Mouse (Mus musculus) embryonic facial prominence, embryonic 10.5 days (tissue): ENCODE measurements at regions not wholly inside any gene's neighbourhood (a gene's known extent, or its start where the extent isn't known, plus 50 kb on each side); places are given as distances from the start of the nearest gene placed in this dataset.
A peak's percentile ranks its signal among the peaks of the same experiment; 100 is the strongest.
"Not testable (repeated sequence)": the region's sequence is repeated elsewhere in the genome, so short reads cannot be mapped to it uniquely, and the experiment has no call there.

Experiments used
- DNase-seq: peaks from one replicate; pipeline ENCODE4 v3.0.0-alpha.2; 2017; ENCODE audit warnings: low spot score
- H3K27ac ChIP-seq: fragments of 300-500 bp; sonication (generic); replicated peaks from 2 replicates; pipeline ENCODE4 v1.5.1; 2016; ENCODE audit warnings: mild to moderate bottlenecking
- H3K27me3 ChIP-seq: fragments of 300-500 bp; sonication (generic); replicated peaks from 2 replicates; pipeline ENCODE4 v1.6.1; 2016; ENCODE audit warnings: low read depth, mild to moderate bottlenecking; ENCODE audit not compliant: poor library complexity, severe bottlenecking
- H3K36me3 ChIP-seq: fragments of 300-500 bp; sonication (generic); replicated peaks from 2 replicates; pipeline ENCODE4 v1.6.1; 2016; ENCODE audit warnings: mild to moderate bottlenecking, moderate library complexity
- H3K4me1 ChIP-seq: fragments of 300-500 bp; sonication (generic); 2 replicates; pipeline ENCODE4 v1.6.1; 2016
- H3K4me3 ChIP-seq: fragments of 300-500 bp; sonication (generic); 2 replicates; pipeline ENCODE4 v1.5.1; 2016; ENCODE audit warnings: mild to moderate bottlenecking, moderate library complexity
- H3K9me3 ChIP-seq: fragments of 300-500 bp; sonication (generic); 2 replicates; pipeline ENCODE4 v1.6.1; 2016; ENCODE audit warnings: mild to moderate bottlenecking
- WGBS: fragments of 180-500 bp; shearing (Covaris S2); methylation state at CpG from one replicate; pipeline ENCODE4 v1.1.7; 2016; 5-methylcytosine and 5-hydroxymethylcytosine counted together

GRCm38 (mm10) chr5:109842186-109842978, 80.8 kb upstream of the Gm15446 start:
- not testable (repeated sequence) for DNase-seq, H3K4me1 ChIP-seq, H3K9me3 ChIP-seq, H3K36me3 ChIP-seq, H3K4me3 ChIP-seq, H3K27me3 ChIP-seq, H3K27ac ChIP-seq
- 88% methylated on average over 7 of the region's 7 CpGs for WGBS

- H3K27me3 ChIP-seq, H3K36me3 ChIP-seq, DNase-seq, H3K9me3 ChIP-seq, H3K4me1 ChIP-seq, H3K27ac ChIP-seq: not testable (repeated sequence)
- 92% methylated on average over 2 of the region's 2 CpGs for WGBS
- peak overlapping the region; percentile 61 for H3K4me3 ChIP-seq
Measured at GRCm38 (mm10) chr5:109844236-109844635, 79.0 kb upstream of the Gm15446 start.

DNA sequence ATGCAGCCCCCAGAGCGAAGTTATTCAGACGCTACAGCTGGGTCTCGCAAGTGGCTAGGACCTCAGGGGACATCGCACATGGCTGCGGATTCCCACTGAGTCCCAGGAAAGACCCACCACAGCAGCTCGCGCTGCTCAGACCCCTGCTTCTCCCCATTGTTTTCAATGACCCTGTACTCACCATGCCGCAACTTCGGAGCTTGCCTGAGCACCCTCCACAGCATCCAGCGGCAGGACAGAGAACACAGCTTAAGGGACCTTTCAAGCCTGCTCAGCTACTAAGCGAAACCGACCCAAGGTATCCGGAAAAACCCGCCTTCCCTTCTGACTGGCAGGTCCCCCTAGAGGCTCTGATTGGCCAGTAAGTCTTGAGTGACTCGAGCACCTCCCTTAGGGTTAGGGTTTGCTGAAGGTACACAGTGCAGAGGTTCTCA, 78.4 kb upstream of the Gm15446 start:
- Histone ChIP-seq H3K27ac (peak overlapping the region; percentile 69), H3K9me3 (0 out of 2 replicates have a peak, but pooled peaks cover 3% of the 10 kb centered on the region), H3K27me3 (no peaks in the 10 kb centered on the region), H3K4me3 (peak overlapping the region; percentile 61), H3K36me3 (no peaks in the 10 kb centered on the region), H3K4me1 (0 out of 2 replicates have a peak, but pooled peaks cover 3% of the 10 kb centered on the region)
- DNase-seq: peak; percentile 46
- WGBS: 13% methylated on average over 15 of the region's 15 CpGs

DNA sequence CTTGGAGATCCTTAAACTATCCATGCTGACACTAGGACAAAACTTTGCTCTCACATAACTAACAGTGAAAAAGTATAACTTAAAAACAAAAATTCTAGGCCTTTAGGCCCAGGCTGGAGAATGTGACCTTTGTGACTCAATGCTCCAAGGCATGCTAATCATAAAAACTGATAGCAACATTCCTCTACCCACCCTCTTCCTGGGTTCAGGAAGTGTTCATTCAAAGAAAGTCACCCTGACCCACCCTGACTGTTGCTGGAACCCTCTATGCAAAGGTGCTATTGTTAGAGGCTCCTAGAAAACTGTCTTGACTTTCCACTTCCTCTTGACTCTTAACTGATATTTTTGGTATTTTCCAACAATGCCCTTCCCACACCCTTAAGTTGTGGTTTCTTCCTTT, 72.0 kb upstream of the Gm15446 start:
- not testable (repeated sequence) for H3K36me3 ChIP-seq, H3K27me3 ChIP-seq, H3K9me3 ChIP-seq, H3K4me3 ChIP-seq, H3K27ac ChIP-seq, DNase-seq, H3K4me1 ChIP-seq

- H3K9me3 ChIP-seq: no peaks in the 10 kb centered on the region
- DNase-seq: no peak
- H3K4me3 ChIP-seq: no peak overlapping the region
- no peaks in the 10 kb centered on the region for H3K36me3 ChIP-seq
- no peaks in the 10 kb centered on the region for H3K4me1 ChIP-seq
- no peaks in the 10 kb centered on the region for H3K27me3 ChIP-seq
- 82% methylated on average over 4 of the region's 4 CpGs for WGBS
- no peak overlapping the region for H3K27ac ChIP-seq
Measured at GRCm38 (mm10) chr5:109860402-109860801, 62.8 kb upstream of the Gm15446 start.

GRCm38 (mm10) chr5:109864517-109864916, 58.7 kb upstream of the Gm15446 start:
- H3K9me3 ChIP-seq, H3K27ac ChIP-seq, H3K4me3 ChIP-seq, H3K4me1 ChIP-seq, H3K27me3 ChIP-seq, H3K36me3 ChIP-seq, DNase-seq: not testable (repeated sequence)

GRCm38 (mm10) chr5:109865628-109866027, 57.6 kb upstream of the Gm15446 start:
- H3K27me3 ChIP-seq: no peaks in the 10 kb centered on the region
- no peak overlapping the region for H3K27ac ChIP-seq
- H3K4me1 ChIP-seq: peaks cover 9% of the 10 kb centered on the region; the same call in 1 of the 2 replicates
- peaks cover 6% of the 10 kb centered on the region; the same call in 1 of the 2 replicates for H3K36me3 ChIP-seq
- no peak for DNase-seq
- peak overlapping the region; percentile 76; the same call in 1 of the 2 replicates for H3K4me3 ChIP-seq
- no peaks in the 10 kb centered on the region for H3K9me3 ChIP-seq
- 79% methylated on average over 1 of the region's 1 CpGs for WGBS

- H3K9me3 ChIP-seq: no peaks in the 10 kb centered on the region
- H3K4me3 ChIP-seq: peak overlapping the region; percentile 76
- peaks cover 6% of the 10 kb centered on the region; the same call in 1 of the 2 replicates for H3K36me3 ChIP-seq
- DNase-seq: peak; percentile 88
- H3K4me1 ChIP-seq: peaks cover 9% of the 10 kb centered on the region; the same call in 1 of the 2 replicates
- peak overlapping the region; percentile 79 for H3K27ac ChIP-seq
- WGBS: under 1% methylated on average over 22 of the region's 22 CpGs
- no peaks in the 10 kb centered on the region for H3K27me3 ChIP-seq
Measured at GRCm38 (mm10) chr5:109866337-109867126, 56.7 kb upstream of the Gm15446 start.

DNA sequence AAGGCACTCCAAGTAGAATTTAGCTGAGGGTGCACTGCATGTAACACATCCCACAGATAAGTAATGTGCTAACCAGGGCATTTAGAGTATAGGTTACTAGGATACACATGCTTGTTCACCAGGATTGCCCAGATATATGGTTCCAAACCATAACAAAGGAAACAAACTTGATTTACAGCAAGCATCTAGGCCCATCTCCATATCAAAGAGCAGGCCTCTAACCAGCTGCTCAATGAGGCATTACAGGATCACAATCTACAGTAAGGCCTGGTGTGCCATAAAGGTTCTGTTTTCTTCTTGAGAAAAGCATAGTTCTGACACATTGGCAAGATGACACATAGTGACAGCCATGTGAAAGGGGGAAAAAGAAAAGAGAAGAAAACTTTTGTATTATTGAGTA, 56.0 kb upstream of the Gm15446 start:
- peak overlapping the region; percentile 76 for H3K4me3 ChIP-seq
- H3K27me3 ChIP-seq, H3K9me3 ChIP-seq, H3K4me1 ChIP-seq, DNase-seq, H3K27ac ChIP-seq, H3K36me3 ChIP-seq: not testable (repeated sequence)
